Mouse (Mus musculus): ENCODE measurements around the gene Abcc10.

Gene Abcc10

DNA sequence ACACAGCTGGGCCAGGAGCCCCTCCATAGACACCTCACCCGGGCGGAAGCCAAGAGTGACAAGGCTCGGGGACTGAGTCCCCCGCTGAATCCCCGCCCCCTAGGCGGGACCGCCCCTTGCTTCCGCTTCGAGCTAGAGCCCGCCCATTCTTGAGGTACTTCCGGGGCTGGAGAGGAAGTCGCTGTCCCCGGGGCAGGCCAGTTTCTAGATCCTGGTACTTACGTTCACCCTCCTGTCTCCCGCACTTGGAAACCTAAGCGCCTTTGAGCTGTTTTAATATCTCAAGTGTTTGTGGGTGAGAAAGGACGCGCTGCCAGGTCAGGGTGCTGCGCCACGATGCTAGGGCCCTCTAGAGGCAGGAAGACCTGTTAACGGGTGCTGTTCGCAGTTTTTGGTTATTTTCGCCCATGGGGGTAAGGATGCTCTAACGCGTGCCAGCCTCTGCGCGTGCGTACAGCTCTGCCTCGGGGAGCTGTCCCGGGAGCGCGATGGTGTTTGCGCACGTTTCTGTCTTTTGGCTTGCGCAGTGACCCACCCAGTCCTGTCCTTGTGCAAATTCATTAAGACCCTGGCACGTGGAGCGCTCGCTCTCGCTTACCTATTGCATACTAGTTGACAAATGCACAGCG lies at the start of gene Abcc10:
Abcc10 (minus strand) TSS at position 447 of the 629 bp plus-strand sequence.
- DNase-seq (ENCODE audit: low spot score in 2 of 2): peak; percentile 97 to 98

GRCm38 (mm10) chr17:46371783-46372182 lies 43.6 kb upstream of the Abcc10 start:
- peak in 1 of 2 experiments; percentile 12 for DNase-seq (ENCODE audit: low spot score in 2 of 2)

DNA sequence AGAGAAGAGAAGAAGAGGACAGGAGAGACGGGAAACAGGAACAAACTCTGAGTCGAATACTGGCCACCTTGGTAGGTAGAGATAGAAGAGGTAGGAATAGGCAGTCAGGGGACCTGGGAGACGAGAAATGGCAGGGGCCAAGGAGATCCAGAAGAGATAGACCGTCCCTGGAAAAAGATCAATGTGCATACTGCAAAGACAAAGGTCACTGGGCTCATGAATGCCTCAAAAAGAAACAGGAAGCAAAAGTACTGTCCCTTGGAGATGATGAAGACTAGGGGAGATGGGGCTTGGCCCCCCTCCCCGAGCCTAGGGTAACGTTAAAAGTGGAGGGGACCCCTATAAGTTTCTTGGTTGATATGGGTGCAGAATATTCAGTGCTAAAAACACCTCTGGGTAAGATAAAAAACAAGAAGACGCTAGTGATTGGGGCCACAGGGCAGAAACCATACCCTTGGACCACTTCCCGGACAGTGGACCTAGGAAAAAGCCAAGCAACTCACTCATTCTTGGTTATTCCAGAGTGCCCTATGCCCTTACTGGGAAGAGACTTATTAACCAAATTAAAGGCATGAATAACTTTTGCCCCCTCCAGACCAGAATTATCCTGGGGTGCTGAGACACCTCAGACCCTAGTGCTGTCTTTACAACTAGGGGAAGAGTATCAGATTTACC lies 23.0 kb upstream of the Abcc10 start:
- no peak for DNase-seq (ENCODE audit: low spot score in 2 of 2)

DNA sequence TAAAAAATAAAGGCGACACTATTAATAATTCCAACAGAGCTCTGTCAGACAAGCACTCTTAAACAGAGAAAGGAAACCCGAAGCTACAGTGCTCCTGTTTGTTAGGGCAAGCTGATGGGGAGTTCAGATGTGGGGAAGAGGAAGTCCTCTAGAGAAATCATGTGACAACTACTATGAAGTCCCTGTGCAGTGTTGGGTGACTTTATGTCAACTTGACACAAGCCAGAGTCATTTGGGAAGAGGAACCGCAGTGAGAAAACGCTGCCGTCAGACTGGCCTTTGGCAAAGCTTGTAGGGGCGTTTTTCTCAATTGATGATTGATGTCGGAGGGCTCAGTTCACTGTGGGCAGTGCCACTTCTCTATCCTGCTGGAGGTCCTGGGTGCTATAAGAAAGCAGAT lies 13.1 kb upstream of the Abcc10 start:
- DNase-seq (ENCODE audit: low spot score in 2 of 2): peak in 1 of 2 experiments; percentile 24

- DNase-seq (ENCODE audit: low spot score in 2 of 2): no peak
Observed at GRCm38 (mm10) chr17:46336475-46336874, 8.3 kb upstream of the Abcc10 start.

GRCm38 (mm10) chr17:46328723-46329122 lies 571 bp upstream of the Abcc10 start:
- no peak for DNase-seq (ENCODE audit: low spot score in 2 of 2)

GRCm38 (mm10) chr17:46327413-46327905 lies 693 bp downstream of the Abcc10 start:
- DNase-seq (ENCODE audit: low spot score in 2 of 2): no peak

DNA sequence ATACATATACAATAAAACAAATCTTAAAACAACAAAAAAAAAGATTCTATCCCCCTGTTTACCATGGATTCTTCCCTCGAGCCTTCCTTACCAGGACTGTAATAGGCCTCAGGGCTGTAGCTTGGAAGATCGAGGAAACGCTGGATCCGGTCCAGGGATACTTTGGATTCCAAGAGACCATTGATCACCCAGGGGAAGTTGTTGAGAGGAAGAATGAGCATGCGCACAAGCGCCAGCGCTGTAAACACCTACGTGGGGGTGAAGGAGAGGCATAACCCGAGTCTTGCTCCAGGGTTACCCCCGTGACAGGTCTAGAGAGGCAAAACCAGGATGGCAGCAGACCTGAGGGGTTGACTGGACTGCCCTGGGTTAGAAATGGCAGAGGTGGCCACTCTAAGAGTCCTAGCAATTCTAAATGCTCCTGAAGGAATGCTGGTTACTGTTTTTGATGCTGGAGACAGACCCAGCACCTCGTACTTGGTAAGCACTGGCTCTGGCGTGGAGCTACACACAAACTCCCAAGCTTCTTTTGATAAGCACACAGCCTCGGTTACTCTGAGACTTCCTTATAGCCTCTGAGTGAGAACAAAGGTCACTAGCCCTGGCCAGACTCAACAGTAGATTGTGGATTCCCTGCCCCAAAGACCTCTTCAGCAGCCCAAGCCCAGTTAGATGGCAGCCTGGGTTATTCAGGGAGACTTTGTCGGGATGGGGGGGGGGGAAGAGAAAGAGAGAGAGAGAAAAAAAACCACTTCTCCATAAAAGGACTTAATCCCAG lies 5.9 kb downstream of the Abcc10 start:
- no peak for DNase-seq (ENCODE audit: low spot score in 2 of 2)

DNA sequence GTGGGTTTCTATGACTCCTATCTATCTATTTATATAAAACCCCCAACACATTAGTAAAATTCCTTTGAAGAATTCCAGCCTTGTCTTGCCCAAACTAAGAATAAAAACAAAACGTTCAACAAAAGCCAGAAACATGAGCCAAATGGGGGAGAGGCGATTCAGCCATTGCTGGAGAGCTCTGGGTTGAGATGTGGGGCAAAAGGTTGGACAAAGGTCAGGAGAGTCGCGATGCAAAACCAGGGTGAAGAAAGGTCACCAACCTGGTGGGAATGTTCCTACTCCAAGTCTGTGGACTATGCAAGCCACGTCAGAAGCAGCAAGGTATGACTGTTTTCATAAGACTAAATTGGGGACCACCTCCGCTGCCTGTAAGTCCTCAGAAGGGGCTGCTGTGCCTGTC lies 7.7 kb downstream of the Abcc10 start:
- DNase-seq (ENCODE audit: low spot score in 2 of 2): no peak

DNA sequence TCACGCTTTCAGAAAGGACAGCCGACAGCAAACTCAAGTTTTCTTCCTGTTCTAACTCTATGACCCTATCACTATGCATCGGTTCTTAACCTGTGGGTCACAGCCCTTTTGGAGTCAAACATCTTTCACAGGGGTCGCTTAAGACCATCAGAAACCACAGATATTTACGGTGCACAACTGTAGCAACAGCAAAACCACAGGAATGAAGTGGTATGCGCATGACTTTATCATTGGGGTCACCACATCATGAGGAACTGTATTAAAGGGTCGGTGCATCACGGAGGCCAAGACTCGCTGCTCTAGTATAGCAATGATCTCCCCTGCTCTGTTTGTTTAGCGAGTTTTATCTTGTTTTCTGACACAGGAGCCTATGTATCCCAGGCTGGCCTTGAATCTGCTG lies 12.3 kb downstream of the Abcc10 start:
- DNase-seq (ENCODE audit: low spot score in 2 of 2): no peak

DNA sequence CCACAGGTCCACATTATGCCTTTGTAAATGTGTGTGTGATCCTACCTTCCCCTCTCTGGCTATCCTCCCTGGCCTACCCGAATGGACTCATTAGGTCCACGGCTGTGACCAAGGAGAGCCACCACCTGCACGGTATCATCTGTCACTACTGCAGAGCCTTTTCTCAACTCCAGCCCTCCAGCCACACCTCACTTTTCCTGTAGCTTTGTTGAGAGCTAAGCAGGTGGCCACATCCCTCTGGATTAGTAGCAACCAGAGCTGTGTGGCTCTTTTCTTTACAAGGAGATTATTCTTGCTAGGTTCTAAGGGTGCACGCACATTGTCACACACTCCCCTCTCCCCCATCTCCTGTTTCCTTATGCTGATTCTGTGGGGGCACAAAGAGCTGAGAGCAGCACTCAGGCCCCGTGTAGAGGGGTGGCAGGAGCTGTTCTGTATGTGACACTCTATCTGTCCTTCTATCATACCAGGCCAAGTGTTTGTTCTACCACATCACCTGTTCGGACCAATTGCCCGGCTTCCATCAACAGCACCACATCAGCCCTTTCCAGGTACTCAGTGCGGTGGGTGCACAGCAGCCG lies 14.9 kb downstream of the Abcc10 start:
- no peak for DNase-seq (ENCODE audit: low spot score in 2 of 2)

DNA sequence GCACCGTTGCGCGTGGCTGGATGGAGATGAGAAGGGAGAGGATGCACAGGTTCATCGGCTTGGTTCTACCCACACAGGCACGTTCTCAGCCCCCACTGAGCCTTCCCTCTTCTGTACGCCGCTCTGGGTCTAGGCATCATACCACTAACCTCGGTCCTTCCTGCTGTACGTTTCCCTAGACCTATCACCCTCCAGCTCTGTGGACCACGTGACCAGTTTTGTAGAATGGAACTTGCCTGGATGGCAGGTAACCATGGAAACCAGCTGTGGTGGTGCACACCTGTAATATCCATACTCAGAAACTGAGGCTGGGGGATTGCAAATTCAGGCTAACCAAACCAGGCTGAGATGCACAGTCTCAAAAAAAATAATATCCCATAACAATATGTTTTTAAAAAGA lies 17.6 kb downstream of the Abcc10 start:
- DNase-seq (ENCODE audit: low spot score in 2 of 2): no peak

GRCm38 (mm10) chr17:46309835-46310234 lies 18.3 kb downstream of the Abcc10 start:
- DNase-seq (ENCODE audit: low spot score in 2 of 2): no peak

GRCm38 (mm10) chr17:46306956-46307355 lies 21.2 kb downstream of the Abcc10 start:
- no peak for DNase-seq (ENCODE audit: low spot score in 2 of 2)

GRCm38 (mm10) chr17:46304184-46304583 lies 24.0 kb downstream of the Abcc10 start:
- no peak for DNase-seq (ENCODE audit: low spot score in 2 of 2)

GRCm38 (mm10) chr17:46301892-46302291 lies 26.3 kb downstream of the Abcc10 start:
- no peak for DNase-seq (ENCODE audit: low spot score in 2 of 2)

- DNase-seq (ENCODE audit: low spot score in 2 of 2): peak; percentile 65 to 74
Observed at GRCm38 (mm10) chr17:46298220-46298913, 29.8 kb downstream of the Abcc10 start.

- no peak for DNase-seq (ENCODE audit: low spot score in 2 of 2)
Observed at GRCm38 (mm10) chr17:46297364-46298219, 30.6 kb downstream of the Abcc10 start, which contains the start of gene Dlk2. Gene Dlk2 (plus strand): TSS chr17:46297421.

- no peak for DNase-seq (ENCODE audit: low spot score in 2 of 2)
Observed at GRCm38 (mm10) chr17:46297028-46297363, 31.2 kb downstream of the Abcc10 start.

DNA sequence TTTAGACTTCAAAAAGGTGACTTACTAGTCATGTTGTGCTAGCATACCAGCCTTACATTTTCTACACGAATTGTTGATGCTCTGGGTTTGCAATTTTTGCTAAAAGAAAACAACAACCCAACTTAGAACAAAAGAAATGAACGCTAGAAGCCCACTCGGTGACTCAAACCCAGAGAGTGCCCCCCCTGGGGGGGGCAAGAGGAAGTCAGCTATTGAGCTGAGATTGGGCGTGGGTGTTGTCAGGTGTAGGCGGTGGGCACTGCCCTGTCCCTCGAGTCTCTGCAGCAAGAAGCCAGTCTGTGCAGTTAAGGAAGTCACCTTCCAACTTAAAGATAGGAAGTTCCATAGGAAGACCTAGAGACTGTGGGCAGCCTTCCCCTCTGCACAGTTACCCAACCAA lies 31.6 kb downstream of the Abcc10 start:
- DNase-seq (ENCODE audit: low spot score in 2 of 2): no peak

DNA sequence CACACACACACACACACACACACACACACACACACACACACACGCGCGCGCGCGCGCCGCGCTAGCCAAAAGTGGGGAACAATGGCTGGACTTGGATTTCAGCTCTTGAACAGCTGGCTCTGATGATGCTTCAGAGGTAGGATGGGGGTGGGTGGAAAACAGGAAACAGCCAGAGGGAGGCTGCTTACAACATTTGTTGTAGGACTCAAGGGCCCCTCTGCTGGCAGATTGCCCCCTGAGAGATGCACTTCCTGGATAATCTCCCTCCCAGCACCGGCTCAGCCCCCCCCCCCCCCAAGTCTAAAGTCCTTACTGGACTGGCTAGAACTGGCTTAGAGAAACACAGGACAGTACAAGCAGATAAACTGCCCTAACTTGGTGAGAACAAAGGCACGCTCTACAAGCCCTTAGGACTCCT lies 40.5 kb downstream of the Abcc10 start:
- peak; percentile 68 to 86 for DNase-seq (ENCODE audit: low spot score in 2 of 2)

All from heart, adult 9 months (tissue).